In the genomic region with DNA sequence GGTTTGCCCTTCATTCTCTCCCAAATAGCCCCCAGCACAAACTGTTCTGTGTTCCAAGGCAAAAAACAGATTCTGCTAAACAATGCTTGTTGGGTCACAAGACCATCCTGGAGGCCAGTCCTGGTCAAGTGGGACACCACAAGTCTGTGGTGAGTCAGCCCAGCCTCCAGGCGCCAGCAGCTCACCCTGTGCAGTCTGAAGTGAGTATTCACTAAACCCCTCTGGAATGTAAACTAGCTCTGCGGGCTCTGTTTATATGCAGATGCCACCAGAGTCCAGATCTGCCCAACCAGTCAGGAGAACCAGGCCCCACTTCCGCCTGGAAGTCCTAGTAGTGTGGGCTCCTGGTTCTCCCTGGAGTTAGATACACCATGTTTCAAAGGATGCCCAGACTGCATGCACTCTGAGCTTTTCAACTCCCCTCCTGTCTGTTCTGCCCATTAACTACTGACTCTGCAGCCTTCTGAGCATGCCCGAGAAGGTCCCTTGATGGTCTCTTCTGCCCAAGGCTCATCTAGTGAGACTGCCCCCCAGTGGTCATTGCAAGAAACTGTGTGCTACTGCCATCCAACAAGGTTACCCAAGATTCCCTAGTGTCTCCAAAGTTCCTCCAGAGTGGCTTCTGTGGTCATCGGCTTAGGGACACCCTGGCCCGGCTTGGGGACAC, we compare ENCODE assay signal across 9 mouse cellular contexts. TPM values are rescaled to one million over a fixed set of nuclear protein-coding genes. Genes with fewer than 3 reads are reported as not detected.
DNase-seq lines count a peak whose midpoint lies in the region; ATAC-seq and TF ChIP-seq lines count a peak whose summit lies in the region.
"Had no signal": no experiment of that assay in that cellular context is flagged by ENCODE, and none has a peak within 500 bp of the region (broad histone marks: within the 10 kb centered on the region; RNA-seq: fewer than 3 reads in every experiment).

No protein-coding gene starts in this region.

- peaks cover 60% of the 10 kb centered on the region for H3K4me1 ChIP-seq in forebrain, embryonic 10.5 days
- peaks cover 24% of the 10 kb centered on the region for H3K4me1 ChIP-seq in forebrain, embryonic 13.5 days
- peaks cover 59% of the 10 kb centered on the region for H3K4me1 ChIP-seq in heart, embryonic 11.5 days (ENCODE audit: control insufficient read depth, insufficient read depth, low read length)
- H3K4me1 ChIP-seq in kidney, embryonic 16.5 days (ENCODE audit: insufficient read depth, low read length) = peaks cover 39% of the 10 kb centered on the region
- peaks cover 8% of the 10 kb centered on the region; the same call in 1 of the 2 replicates for H3K4me1 ChIP-seq in lung, embryonic 14.5 days (ENCODE audit: insufficient read depth)

- H3K27me3 ChIP-seq in forebrain, embryonic 10.5 days (ENCODE audit: poor library complexity, severe bottlenecking) = no peaks in the 10 kb centered on the region
- no peaks in the 10 kb centered on the region for H3K27me3 ChIP-seq in forebrain, embryonic 13.5 days
- no peaks in the 10 kb centered on the region for H3K27me3 ChIP-seq in heart, embryonic 11.5 days (ENCODE audit: control insufficient read depth, insufficient read depth, low read length)
- H3K27me3 ChIP-seq in kidney, embryonic 16.5 days (ENCODE audit: insufficient read depth, low read length) = no peaks in the 10 kb centered on the region
- H3K27me3 ChIP-seq in lung, embryonic 14.5 days (ENCODE audit: insufficient read depth, low read length) = no peaks in the 10 kb centered on the region
- H3K27me3 ChIP-seq: liver, embryonic 15.5 days had no signal

- 53% methylated on average over 6 of the region's 6 CpGs for WGBS in forebrain, embryonic 10.5 days
- WGBS in forebrain, embryonic 13.5 days = 50% methylated on average over 6 of the region's 6 CpGs
- 55% methylated on average over 6 of the region's 6 CpGs for WGBS in heart, embryonic 11.5 days (ENCODE audit: insufficient replicate concordance)
- WGBS in kidney, embryonic 16.5 days = 58% methylated on average over 6 of the region's 6 CpGs
- 45% methylated on average over 6 of the region's 6 CpGs for WGBS in lung, embryonic 14.5 days

- H3K9me3 ChIP-seq in forebrain, embryonic 10.5 days = no peaks in the 10 kb centered on the region
- no peaks in the 10 kb centered on the region for H3K9me3 ChIP-seq in forebrain, embryonic 13.5 days (replicated peaks)
- no peaks in the 10 kb centered on the region for H3K9me3 ChIP-seq in heart, embryonic 11.5 days (replicated peaks; ENCODE audit: control insufficient read depth, low read length)
- no peaks in the 10 kb centered on the region for H3K9me3 ChIP-seq in kidney, embryonic 16.5 days (ENCODE audit: low read length)
- no peaks in the 10 kb centered on the region for H3K9me3 ChIP-seq in lung, embryonic 14.5 days (ENCODE audit: low read depth, low read length)
- H3K9me3 ChIP-seq: liver, embryonic 15.5 days had no signal

- peak; percentile 79 for TF ChIP-seq CTCF in lung, embryonic 14.5 days (IDR thresholded peaks at IDR 0.05; ENCODE audit: low read depth)

- H3K4me2 ChIP-seq in forebrain, embryonic 13.5 days = no peak overlapping the region
- no peak overlapping the region for H3K4me2 ChIP-seq in heart, embryonic 11.5 days
- no peak overlapping the region for H3K4me2 ChIP-seq in kidney, embryonic 16.5 days (replicated peaks; ENCODE audit: low read depth, low read length)
- no peak overlapping the region for H3K4me2 ChIP-seq in lung, embryonic 14.5 days
- H3K4me2 ChIP-seq: liver, embryonic 15.5 days had no signal

- peaks cover 18% of the 10 kb centered on the region for H3K36me3 ChIP-seq in forebrain, embryonic 10.5 days (replicated peaks)
- H3K36me3 ChIP-seq in forebrain, embryonic 13.5 days (ENCODE audit: poor library complexity, severe bottlenecking) = no peaks in the 10 kb centered on the region
- no peaks in the 10 kb centered on the region; the same call in 1 of the 2 replicates for H3K36me3 ChIP-seq in heart, embryonic 11.5 days (ENCODE audit: control insufficient read depth, insufficient read depth, low read length)
- no peaks in the 10 kb centered on the region for H3K36me3 ChIP-seq in kidney, embryonic 16.5 days (ENCODE audit: insufficient read depth, low read length)
- H3K36me3 ChIP-seq in lung, embryonic 14.5 days (ENCODE audit: insufficient read depth) = 0 out of 2 replicates have a peak, but pooled peaks cover 3% of the 10 kb centered on the region
- H3K36me3 ChIP-seq: liver, embryonic 15.5 days had no signal

- no peak overlapping the region for H3K9ac ChIP-seq in forebrain, embryonic 13.5 days
- no peak overlapping the region for H3K9ac ChIP-seq in heart, embryonic 11.5 days (ENCODE audit: low read depth, low read length)
- H3K9ac ChIP-seq in kidney, embryonic 16.5 days (replicated peaks; ENCODE audit: low read length) = no peak overlapping the region
- no peak overlapping the region for H3K9ac ChIP-seq in lung, embryonic 14.5 days
- H3K9ac ChIP-seq: liver, embryonic 15.5 days had no signal

- 0 out of 2 replicates have a peak overlapping the region, but pooled peaks have one; percentile 32 for H3K27ac ChIP-seq in forebrain, embryonic 10.5 days
- no peak overlapping the region for H3K27ac ChIP-seq in forebrain, embryonic 13.5 days
- H3K27ac ChIP-seq in heart, embryonic 11.5 days (ENCODE audit: low read depth, low read length) = peak overlapping the region; percentile 52
- peak overlapping the region; percentile 11; the same call in 1 of the 2 replicates for H3K27ac ChIP-seq in kidney, embryonic 16.5 days (ENCODE audit: low read length)
- H3K27ac ChIP-seq in lung, embryonic 14.5 days (ENCODE audit: low read depth) = peak overlapping the region; percentile 49; the same call in 1 of the 2 replicates
- H3K27ac ChIP-seq: liver, embryonic 15.5 days had no signal

- no peak for DNase-seq in forebrain, embryonic 10.5 days (ENCODE audit: extremely low spot score, low spot score)
- peak; percentile 48 for DNase-seq in T-cell, adult 2 months (ENCODE audit: low spot score)
- DNase-seq in cerebellum, postnatal 36 days = peak; percentile 52 to 53
- peak; percentile 83 for DNase-seq in lung, embryonic 14.5 days
- peak; percentile 65 to 66 for DNase-seq in right cerebral cortex, postnatal 10 days (ENCODE audit: low spot score in 2 of 2)

- no peak for ATAC-seq in forebrain, embryonic 13.5 days
- ATAC-seq in heart, embryonic 11.5 days (replicated peaks; ENCODE audit: insufficient number of reproducible peaks, low FRiP score, low TSS enrichment) = no peak
- ATAC-seq in kidney, embryonic 16.5 days (ENCODE audit: low FRiP score, low TSS enrichment) = no peak
- peak; percentile 53; the same call in 1 of the 2 replicates for ATAC-seq in lung, embryonic 14.5 days (ENCODE audit: insufficient read depth)

- no peak overlapping the region for H3K4me3 ChIP-seq in forebrain, embryonic 10.5 days
- H3K4me3 ChIP-seq in forebrain, embryonic 13.5 days = no peak overlapping the region
- H3K4me3 ChIP-seq in heart, embryonic 11.5 days (ENCODE audit: low read depth, low read length) = no peak overlapping the region
- no peak overlapping the region for H3K4me3 ChIP-seq in kidney, embryonic 16.5 days (ENCODE audit: low read length)
- no peak overlapping the region for H3K4me3 ChIP-seq in lung, embryonic 14.5 days (ENCODE audit: low read depth, low read length)
- H3K4me3 ChIP-seq: liver, embryonic 15.5 days had no signal

RNA-seq across cellular contexts. Expression of a gene that starts 39.9 kb away (rescaled TPM):
- polyA plus RNA-seq in forebrain, embryonic 10.5 days (2016; fragmentation: Nextera tagmentation; extraction: Ambion mirVana) = 340 and 360 TPM in 2 replicates
- polyA plus RNA-seq in forebrain, embryonic 13.5 days (2015; fragmentation: Nextera tagmentation; extraction: Ambion mirVana) = 309 TPM in 2 replicates
- 316 and 319 TPM in 2 replicates for polyA plus RNA-seq in heart, embryonic 11.5 days (2014; fragmentation: Nextera tagmentation; extraction: Ambion mirVana)
- polyA plus RNA-seq in kidney, embryonic 16.5 days (2015; fragmentation: Nextera tagmentation; extraction: Ambion mirVana) = 405 and 415 TPM in 2 replicates
- 332 and 336 TPM in 2 replicates for polyA plus RNA-seq in lung, embryonic 14.5 days (2014; fragmentation: Nextera tagmentation; extraction: Ambion mirVana)
